Mouse (Mus musculus) lung, postnatal 14 days (tissue): ENCODE measurements around the gene Nacad.

Experiments used
- DNase-seq: peaks from one replicate; pipeline ENCODE4 v3.0.0; 2021

Nacad gene

GRCm38 (mm10) chr11:6603224-6603623 lies 2.6 kb downstream of the Nacad start:
- DNase-seq, result no peak

- DNase-seq, result no peak
Measured at GRCm38 (mm10) chr11:6602662-6603061, 3.2 kb downstream of the Nacad start.

GRCm38 (mm10) chr11:6601649-6602480 lies 4.0 kb downstream of the Nacad start:
- no peak for DNase-seq

- no peak for DNase-seq
Measured at GRCm38 (mm10) chr11:6600284-6600944, 5.4 kb downstream of the Nacad start.

- DNase-seq, result no peak
Measured at GRCm38 (mm10) chr11:6599831-6600230, 6.0 kb downstream of the Nacad start.

GRCm38 (mm10) chr11:6599011-6599681 lies 6.7 kb downstream of the Nacad start:
- DNase-seq, result no peak

GRCm38 (mm10) chr11:6598191-6598889 lies 7.5 kb downstream of the Nacad start:
- DNase-seq, result no peak

- no peak for DNase-seq
Measured at GRCm38 (mm10) chr11:6597523-6597922, 8.3 kb downstream of the Nacad start.

GRCm38 (mm10) chr11:6596616-6597015 lies 9.2 kb downstream of the Nacad start:
- DNase-seq, result no peak

- no peak for DNase-seq
Measured at GRCm38 (mm10) chr11:6596205-6596604, 9.6 kb downstream of the Nacad start.

- no peak for DNase-seq
Measured at GRCm38 (mm10) chr11:6595339-6595738, 10.5 kb downstream of the Nacad start.

- no peak for DNase-seq
Measured at GRCm38 (mm10) chr11:6594845-6595244, 11.0 kb downstream of the Nacad start.

GRCm38 (mm10) chr11:6593406-6593805 lies 12.4 kb downstream of the Nacad start:
- no peak for DNase-seq

- no peak for DNase-seq
Measured at GRCm38 (mm10) chr11:6590933-6591675, 14.7 kb downstream of the Nacad start.

GRCm38 (mm10) chr11:6589838-6590237 lies 16.0 kb downstream of the Nacad start:
- DNase-seq, result no peak

GRCm38 (mm10) chr11:6588295-6588694 lies 17.6 kb downstream of the Nacad start:
- no peak for DNase-seq

GRCm38 (mm10) chr11:6587249-6587940 lies 18.5 kb downstream of the Nacad start:
- no peak for DNase-seq

GRCm38 (mm10) chr11:6586660-6587059 lies 19.2 kb downstream of the Nacad start:
- DNase-seq, result no peak

- no peak for DNase-seq
Measured at GRCm38 (mm10) chr11:6585748-6586147, 20.1 kb downstream of the Nacad start.

- no peak for DNase-seq
Measured at GRCm38 (mm10) chr11:6581560-6581959, 24.3 kb downstream of the Nacad start.

GRCm38 (mm10) chr11:6580065-6580750 lies 25.6 kb downstream of the Nacad start:
- DNase-seq, result no peak
